Mouse (Mus musculus): ENCODE measurements around the gene Cpne5. TPM values are rescaled to one million over a fixed set of nuclear protein-coding genes. Genes with fewer than 3 reads are reported as not detected.

Gene Cpne5
- total RNA-seq, 2 experiments from 2014 or later, result 0.69 to 1.1 TPM

Other genes with a start within 250 kb of the Cpne5 start
- 10 to 100 TPM; 60.3 to 66.7 TPM for gene Stk38, start 230.2 kb downstream of the Cpne5 start, total RNA-seq (2021)
- gene Srsf3, start 205.5 kb downstream of the Cpne5 start, total RNA-seq (2021), result 100 to 1,000 TPM; 129 TPM
- gene Cdkn1a, start 147.2 kb downstream of the Cpne5 start, total RNA-seq (2021), result 100 to 1,000 TPM; 138 to 142 TPM
- gene Rab44, start 124.0 kb downstream of the Cpne5 start, total RNA-seq (2021), result 1 to 10 TPM; 1.8 to 2.3 TPM
- 10 to 100 TPM; 22.1 to 22.8 TPM for gene Ppil1, start 26.0 kb upstream of the Cpne5 start, total RNA-seq (2021)
- 100 to 1,000 TPM in 1 of 2 experiments, 10 to 100 TPM in 1; 98.5 to 101 TPM for gene BC004004, start 30.6 kb upstream of the Cpne5 start, total RNA-seq (2021)
- gene Pi16, start 79.5 kb upstream of the Cpne5 start, total RNA-seq (2021), result 10 to 100 TPM; 50.3 to 54.5 TPM
- gene Mtch1, start 109.8 kb upstream of the Cpne5 start, total RNA-seq (2021), result 100 to 1,000 TPM; 302 to 317 TPM
- 1 to 10 TPM; 4.2 to 4.5 TPM for gene Fgd2, start 122.7 kb upstream of the Cpne5 start, total RNA-seq (2021)

Data from gastrocnemius, postnatal 4 days (tissue).